Mouse (Mus musculus) heart, embryonic 14.5 days (tissue): ENCODE results near the gene Itprid2. TPM values are rescaled to one million over a fixed set of nuclear protein-coding genes. Genes with fewer than 3 reads are reported as not detected.

Source experiments
- ATAC-seq: fragments of 200-750 bp; cut with Nextera tagmentation; 2 replicates; pipeline ENCODE4 v1.8.0; 2017; ENCODE audit warnings: low read depth, moderate TSS enrichment; ENCODE audit not compliant: insufficient number of reproducible peaks, insufficient read depth, low FRiP score
- H3K27ac ChIP-seq, 2 experiments: fragments of 200-500 bp in 1 of 2; fragments of 300-500 bp in 1 of 2; sonication (generic) in 1 of 2; replicated peaks in 1 of 2; 2 replicates each; pipeline ENCODE4 v1.5.1; 2012 to 2014; ENCODE audit warnings: low read depth in 2 of 2, low read length in 2 of 2, control low read depth in 1 of 2, mild to moderate bottlenecking in 1 of 2, mixed read lengths in 1 of 2; ENCODE audit not compliant: control insufficient read depth in 1 of 2, insufficient read depth in 1 of 2
- H3K27me3 ChIP-seq: fragments of 300-500 bp; sonication (generic); 2 replicates; pipeline ENCODE4 v1.6.1; 2014; ENCODE audit warnings: mild to moderate bottlenecking, low read length, control low read depth; ENCODE audit not compliant: control insufficient read depth, insufficient read depth
- H3K36me3 ChIP-seq: fragments of 300-500 bp; sonication (generic); 2 replicates; pipeline ENCODE4 v1.6.1; 2014; ENCODE audit warnings: mild to moderate bottlenecking, control low read depth, low read length, mixed read lengths; ENCODE audit not compliant: control insufficient read depth, insufficient read depth
- H3K4me1 ChIP-seq, 2 experiments: fragments of 200-500 bp in 1 of 2; fragments of 300-500 bp in 1 of 2; sonication (generic) in 1 of 2; 2 replicates each; pipeline ENCODE4 v1.6.1; 2012 to 2014; ENCODE audit warnings: low read length in 2 of 2, control low read depth in 1 of 2, mixed read lengths in 1 of 2; ENCODE audit not compliant: control insufficient read depth in 2 of 2, insufficient read depth in 2 of 2
- H3K4me2 ChIP-seq: fragments of 300-500 bp; sonication (generic); 2 replicates; pipeline ENCODE4 v1.6.1; 2014; ENCODE audit warnings: mild to moderate bottlenecking, low read length
- H3K4me3 ChIP-seq, 2 experiments: fragments of 200-500 bp in 1 of 2; fragments of 300-500 bp in 1 of 2; sonication (generic) in 1 of 2; 2 replicates each; pipeline ENCODE4 v1.5.1; 2012 to 2014; ENCODE audit warnings: low read length in 2 of 2, mild to moderate bottlenecking in 2 of 2, control low read depth in 1 of 2, low read depth in 1 of 2, moderate library complexity in 1 of 2; ENCODE audit not compliant: control insufficient read depth in 1 of 2, insufficient read depth in 1 of 2
- H3K9ac ChIP-seq: fragments of 300-500 bp; sonication (generic); 2 replicates; pipeline ENCODE4 v1.6.1; 2014; ENCODE audit warnings: mild to moderate bottlenecking, low read length
- H3K9me3 ChIP-seq: fragments of 300-500 bp; sonication (generic); 2 replicates; pipeline ENCODE4 v1.6.1; 2016; ENCODE audit warnings: low read length, control low read depth; ENCODE audit not compliant: control insufficient read depth
- WGBS: fragments of 180-500 bp; shearing (Covaris S2); extraction: QIAGEN DNeasy Blood & Tissue Kit; methylation state at CpG from one replicate; pipeline ENCODE4 v1.1.7; 2014; 5-methylcytosine and 5-hydroxymethylcytosine counted together
- polyA plus RNA-seq: library from polyadenylated mRNA; unstranded; fragments of >200 nt; fragmentation: Nextera tagmentation; extraction: Ambion mirVana; gene quantifications from 2 replicates; pipeline ENCODE4 v1.2.1, GENCODE M21; 2014

The Itprid2 gene
- polyA plus RNA-seq, 1 experiment from 2014 or later: 11.1 TPM

DNA sequence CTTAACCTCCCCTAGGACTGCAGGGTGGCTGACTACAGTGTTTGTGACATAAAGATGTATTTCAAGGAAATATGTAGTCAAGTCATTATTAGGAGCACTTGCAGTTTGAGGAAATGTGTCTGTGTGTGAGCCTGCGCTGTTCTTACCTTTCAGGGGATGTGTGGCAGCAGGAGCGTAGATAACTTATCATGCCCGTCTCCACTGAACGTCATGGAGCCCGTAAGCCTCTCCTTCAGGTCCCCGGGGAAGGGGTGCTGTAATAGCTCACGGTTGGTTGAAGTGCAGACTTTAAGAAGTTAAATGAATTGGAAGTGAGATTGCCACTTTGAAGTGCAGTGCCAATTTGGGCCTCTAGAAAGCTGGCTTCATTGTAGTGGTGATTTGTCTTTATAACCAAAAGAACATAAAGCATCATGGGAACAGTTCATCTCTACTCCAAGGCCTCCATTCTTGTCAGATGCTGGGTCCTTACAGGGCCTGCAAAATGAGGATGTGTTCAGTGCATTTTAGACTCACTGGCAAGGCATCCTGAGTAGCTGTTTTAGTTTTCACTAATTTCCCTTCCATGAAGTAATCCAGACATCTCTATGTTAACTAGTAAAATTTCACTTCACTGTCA lies 26.4 kb downstream of the Itprid2 start:
- no peak for ATAC-seq
- WGBS: 50% methylated on average over 7 of the region's 7 CpGs
- H3K36me3 ChIP-seq: peaks cover 85% of the 10 kb centered on the region

DNA sequence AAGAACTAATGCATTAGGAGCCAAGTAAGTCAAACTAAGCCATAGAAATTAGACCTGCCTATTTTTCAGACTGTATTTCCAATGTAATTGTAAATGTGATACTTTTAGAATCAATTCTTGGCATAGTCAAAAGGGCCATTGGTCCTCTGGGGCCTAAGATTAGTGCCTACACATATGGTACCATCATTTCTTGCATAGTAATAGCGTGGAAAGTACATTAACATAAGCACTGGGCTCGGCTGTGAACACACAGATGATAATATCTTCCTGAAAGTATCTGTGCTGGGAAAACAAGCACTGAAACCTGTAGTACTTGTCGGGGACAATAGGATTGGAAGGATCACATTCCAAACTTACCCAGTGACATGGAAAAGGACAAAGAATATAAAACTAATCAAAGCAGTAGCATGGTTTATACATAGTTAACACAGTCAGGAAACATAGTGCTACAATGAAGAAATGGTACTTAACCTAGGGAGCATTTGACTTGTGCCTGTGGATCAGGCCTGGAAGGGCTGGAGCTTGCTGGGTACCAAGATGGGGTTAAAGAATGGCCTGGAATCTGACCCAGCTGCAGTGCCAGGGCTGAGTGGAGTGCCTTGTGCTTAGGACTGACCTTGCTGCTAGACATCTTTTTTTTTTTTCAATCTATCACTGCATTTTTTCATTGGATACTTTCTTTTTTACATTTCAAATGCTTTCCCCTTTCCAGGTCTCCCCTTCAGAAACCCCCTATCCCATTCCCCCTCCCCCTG lies 29.6 kb downstream of the Itprid2 start:
- H3K9me3 ChIP-seq: no peaks in the 10 kb centered on the region
- H3K9ac ChIP-seq: no peak overlapping the region
- no peak for ATAC-seq
- no peak overlapping the region for H3K27ac ChIP-seq
- H3K4me2 ChIP-seq: no peak overlapping the region
- no peaks in the 10 kb centered on the region for H3K4me1 ChIP-seq
- H3K36me3 ChIP-seq: peaks cover 72% of the 10 kb centered on the region
- H3K4me3 ChIP-seq: no peak overlapping the region
- 78% methylated on average over 3 of the region's 3 CpGs for WGBS
- no peaks in the 10 kb centered on the region for H3K27me3 ChIP-seq

More for the DNA sequence above, 26.4 kb downstream of the Itprid2 start:
- no peak overlapping the region for H3K4me3 ChIP-seq
- no peak overlapping the region for H3K27ac ChIP-seq
- no peaks in the 10 kb centered on the region for H3K9me3 ChIP-seq
- no peak overlapping the region for H3K9ac ChIP-seq
- H3K27me3 ChIP-seq: no peaks in the 10 kb centered on the region
- H3K4me2 ChIP-seq: no peak overlapping the region
- no peaks in the 10 kb centered on the region for H3K4me1 ChIP-seq

GRCm38 (mm10) chr2:79665492-79665891 lies 30.3 kb downstream of the Itprid2 start:
- Histone ChIP-seq H3K9me3 (no peaks in the 10 kb centered on the region), H3K4me3 (no peak overlapping the region), H3K27ac (no peak overlapping the region), H3K27me3 (no peaks in the 10 kb centered on the region), H3K9ac (no peak overlapping the region), H3K36me3 (peaks cover 69% of the 10 kb centered on the region), H3K4me1 (no peaks in the 10 kb centered on the region), H3K4me2 (no peak overlapping the region)
- 82% methylated on average over 3 of the region's 3 CpGs for WGBS
- ATAC-seq: no peak

DNA sequence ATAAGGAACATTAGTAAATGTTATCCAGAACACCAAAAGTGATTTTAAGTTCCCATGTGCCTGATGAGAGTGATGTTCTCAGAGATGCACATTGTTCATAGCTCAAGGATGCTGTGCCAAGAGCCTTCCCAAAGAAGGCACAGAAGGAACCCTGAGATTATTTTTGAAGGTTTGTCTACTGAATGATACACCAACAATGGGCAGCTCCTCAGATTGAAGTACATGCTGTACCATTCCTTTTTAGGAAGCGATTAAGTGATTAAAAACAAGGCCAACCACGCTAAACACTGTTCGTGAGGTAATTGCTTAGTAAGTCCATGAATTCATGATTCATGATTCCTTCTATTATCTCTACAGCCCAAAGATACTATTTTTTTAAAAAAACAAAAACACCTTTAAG lies 40.1 kb downstream of the Itprid2 start:
- no peaks in the 10 kb centered on the region for H3K4me1 ChIP-seq
- no peak overlapping the region for H3K4me3 ChIP-seq
- no peak overlapping the region for H3K27ac ChIP-seq
- H3K9ac ChIP-seq: no peak overlapping the region
- WGBS: 91% methylated on average over 3 of the region's 3 CpGs
- no peak for ATAC-seq
- H3K9me3 ChIP-seq: no peaks in the 10 kb centered on the region
- H3K4me2 ChIP-seq: no peak overlapping the region
- no peaks in the 10 kb centered on the region for H3K27me3 ChIP-seq
- H3K36me3 ChIP-seq: peaks cover 38% of the 10 kb centered on the region

- no peaks in the 10 kb centered on the region for H3K27me3 ChIP-seq
- no peak overlapping the region for H3K27ac ChIP-seq
- no peak for ATAC-seq
- no peaks in the 10 kb centered on the region for H3K9me3 ChIP-seq
- H3K4me2 ChIP-seq: no peak overlapping the region
- H3K4me3 ChIP-seq: no peak overlapping the region
- no peaks in the 10 kb centered on the region for H3K4me1 ChIP-seq
- WGBS: 65% methylated on average over 1 of the region's 1 CpGs
- no peak overlapping the region for H3K9ac ChIP-seq
- H3K36me3 ChIP-seq: peaks cover 25% of the 10 kb centered on the region
Measured at GRCm38 (mm10) chr2:79677663-79678257, 42.6 kb downstream of the Itprid2 start.

GRCm38 (mm10) chr2:79681672-79682071 lies 46.5 kb downstream of the Itprid2 start:
- H3K36me3 ChIP-seq: no peaks in the 10 kb centered on the region
- H3K9me3 ChIP-seq: no peaks in the 10 kb centered on the region
- WGBS: 52% methylated on average over 4 of the region's 4 CpGs
- no peak overlapping the region for H3K9ac ChIP-seq
- H3K4me2 ChIP-seq: no peak overlapping the region
- no peaks in the 10 kb centered on the region for H3K27me3 ChIP-seq
- H3K4me1 ChIP-seq: no peaks in the 10 kb centered on the region
- ATAC-seq: no peak
- no peak overlapping the region for H3K4me3 ChIP-seq
- no peak overlapping the region for H3K27ac ChIP-seq

DNA sequence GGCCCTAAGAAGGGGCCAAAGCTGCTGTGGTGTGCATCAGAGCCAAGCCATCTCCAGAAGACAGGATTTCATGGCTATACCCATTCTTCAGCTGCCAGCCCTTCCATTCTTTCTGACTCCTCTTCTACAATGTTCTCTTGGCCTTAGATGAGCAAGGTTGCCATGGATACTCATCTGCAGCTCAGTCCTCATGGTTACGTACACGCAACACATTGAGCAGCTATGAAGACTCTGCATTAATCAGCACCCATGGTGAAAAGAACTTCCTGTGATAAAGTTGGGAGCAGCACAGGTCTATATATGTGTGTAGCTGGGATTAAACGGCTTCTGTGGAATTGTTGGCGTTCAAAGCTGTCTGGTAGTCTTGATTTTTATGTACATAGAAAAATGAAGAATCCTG lies 48.1 kb downstream of the Itprid2 start:
- Histone ChIP-seq H3K27me3 (no peaks in the 10 kb centered on the region), H3K4me1 (no peaks in the 10 kb centered on the region), H3K9me3 (no peaks in the 10 kb centered on the region), H3K36me3 (no peaks in the 10 kb centered on the region), H3K27ac (no peak overlapping the region), H3K9ac (no peak overlapping the region), H3K4me3 (no peak overlapping the region), H3K4me2 (no peak overlapping the region)
- 81% methylated on average over 4 of the region's 4 CpGs for WGBS
- no peak for ATAC-seq
